Mouse (Mus musculus) midbrain, embryonic 12.5 days (tissue): ENCODE results near the gene Olfr135. TPM values are rescaled to one million over a fixed set of nuclear protein-coding genes. Genes with fewer than 3 reads are reported as not detected.

ENCODE experiments used
- ATAC-seq: fragments of 200-750 bp; cut with Nextera tagmentation; 2 replicates; pipeline ENCODE4 v1.8.0; 2017; ENCODE audit warnings: low read depth, moderate TSS enrichment, moderate library complexity; ENCODE audit not compliant: low FRiP score
- H3K27ac ChIP-seq: fragments of 300-500 bp; sonication (generic); replicated peaks from 2 replicates; pipeline ENCODE4 v1.5.1; 2016; ENCODE audit warnings: mild to moderate bottlenecking
- H3K27me3 ChIP-seq: fragments of 300-500 bp; sonication (generic); 2 replicates; pipeline ENCODE4 v1.6.1; 2016; ENCODE audit warnings: mild to moderate bottlenecking
- H3K36me3 ChIP-seq: fragments of 300-500 bp; sonication (generic); 2 replicates; pipeline ENCODE4 v1.6.1; 2016
- H3K4me1 ChIP-seq: fragments of 300-500 bp; sonication (generic); 2 replicates; pipeline ENCODE4 v1.6.1; 2016
- H3K4me2 ChIP-seq: fragments of 300-500 bp; sonication (generic); replicated peaks from 2 replicates; pipeline ENCODE4 v1.6.1; 2016; ENCODE audit warnings: mild to moderate bottlenecking, moderate library complexity
- H3K4me3 ChIP-seq: fragments of 300-500 bp; sonication (generic); 2 replicates; pipeline ENCODE4 v1.5.1; 2016; ENCODE audit warnings: mild to moderate bottlenecking
- H3K9ac ChIP-seq: fragments of 300-500 bp; sonication (generic); replicated peaks from 2 replicates; pipeline ENCODE4 v1.6.1; 2016; ENCODE audit warnings: mild to moderate bottlenecking, moderate library complexity
- H3K9me3 ChIP-seq: fragments of 300-500 bp; sonication (generic); 2 replicates; pipeline ENCODE4 v1.6.1; 2016; ENCODE audit warnings: mild to moderate bottlenecking
- WGBS: fragments of 180-500 bp; shearing (Covaris S2); methylation state at CpG from one replicate; pipeline ENCODE4 v1.1.7; 2016; 5-methylcytosine and 5-hydroxymethylcytosine counted together
- polyA plus RNA-seq: library from polyadenylated mRNA; unstranded; fragments of >200 nt; fragmentation: Nextera tagmentation; extraction: Ambion mirVana; gene quantifications from 2 replicates; pipeline ENCODE4 v1.2.1, GENCODE M21; 2016

Olfr135 gene
- not detected in 2 replicates for polyA plus RNA-seq

DNA sequence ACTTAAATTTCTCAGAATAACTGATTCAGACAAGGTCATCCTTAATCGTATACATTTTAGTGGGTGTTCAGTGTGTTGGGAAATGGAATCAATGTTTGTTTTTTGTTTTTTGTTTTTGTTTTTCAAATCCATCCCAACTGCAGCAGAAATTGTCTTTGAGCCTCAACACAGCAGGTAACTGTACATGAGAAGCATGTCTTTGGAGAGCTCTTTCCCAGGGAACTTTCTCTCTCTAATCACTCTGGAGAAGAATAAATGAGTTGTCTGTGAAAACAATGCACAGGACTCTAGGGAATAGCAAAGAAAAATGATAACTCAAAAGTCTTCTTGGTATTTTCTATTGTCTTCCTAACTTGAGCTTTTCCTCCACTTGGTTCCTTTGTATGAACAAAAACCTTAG is at the start of gene Olfr135:
Olfr135 (plus strand) TSS at position 301 of the 400 bp plus-strand sequence.
- H3K4me2 ChIP-seq = no peak within 1 kb of the TSS
- ATAC-seq = no peak
- no peak within 1 kb of the TSS for H3K27ac ChIP-seq
- H3K4me1 ChIP-seq = no peaks in the 10 kb centered on the region
- no peak within 1 kb of the TSS for H3K4me3 ChIP-seq
- no peak within 1 kb of the TSS for H3K9ac ChIP-seq
- H3K36me3 ChIP-seq = no peaks in the 10 kb centered on the region
- H3K27me3 ChIP-seq = no peaks in the 10 kb centered on the region
- H3K9me3 ChIP-seq = no peaks in the 10 kb centered on the region
- 95% methylated on average over 1 of the region's 1 CpGs for WGBS

DNA sequence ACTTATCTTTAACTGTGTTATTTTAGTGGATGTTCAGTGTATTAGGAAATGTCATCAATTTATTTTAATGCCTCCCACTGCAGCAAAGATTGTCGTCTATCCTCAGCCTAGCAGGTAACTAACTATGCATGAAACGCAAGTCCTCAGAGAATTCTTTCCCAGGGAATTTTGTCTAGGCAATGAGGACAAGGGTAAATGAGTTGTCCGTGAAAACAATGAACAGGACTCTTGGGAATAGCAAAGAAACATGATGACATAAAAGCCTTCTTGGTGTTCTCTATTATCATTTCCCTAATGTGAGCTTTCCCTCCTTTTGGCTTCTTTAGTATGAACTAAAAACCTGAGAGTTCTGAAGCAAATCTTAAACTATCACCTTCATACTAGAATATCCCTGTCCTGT is 33.0 kb upstream of the Olfr135 start, which contains the start of gene Olfr134:
Olfr134 (plus strand) TSS at position 301 of the 400 bp plus-strand sequence.
- Histone ChIP-seq H3K9ac (no peak within 1 kb of the TSS), H3K27ac (no peak within 1 kb of the TSS), H3K9me3 (no peaks in the 10 kb centered on the region), H3K4me3 (no peak within 1 kb of the TSS), H3K36me3 (no peaks in the 10 kb centered on the region), H3K4me2 (no peak within 1 kb of the TSS), H3K27me3 (no peaks in the 10 kb centered on the region), H3K4me1 (no peaks in the 10 kb centered on the region)
- no peak for ATAC-seq
- 73% methylated on average over 3 of the region's 3 CpGs for WGBS

Other genes starting within 250 kb of the Olfr135 start
- gene Olfr129, start 144.3 kb upstream of the Olfr135 start, polyA plus RNA-seq = not detected in 2 replicates
- gene Olfr130, start 140.4 kb upstream of the Olfr135 start, polyA plus RNA-seq = not detected in 2 replicates
- gene Olfr131, start 115.6 kb upstream of the Olfr135 start, polyA plus RNA-seq = not detected in 2 replicates
- gene Olfr132, start 69.8 kb upstream of the Olfr135 start, polyA plus RNA-seq = not detected in 2 replicates
- not detected in 2 replicates for gene Olfr133, start 59.1 kb upstream of the Olfr135 start, polyA plus RNA-seq
- not detected in 2 replicates for gene Olfr134, start 32.9 kb upstream of the Olfr135 start, polyA plus RNA-seq
- gene Olfr138, start 56.7 kb downstream of the Olfr135 start, polyA plus RNA-seq = not detected in 2 replicates
- gene Olfr137, start 103.2 kb downstream of the Olfr135 start, polyA plus RNA-seq = not detected in 2 replicates
- not detected in 2 replicates for gene Olfr136, start 125.5 kb downstream of the Olfr135 start, polyA plus RNA-seq
- not detected in 2 replicates for gene Esp36, start 215.8 kb downstream of the Olfr135 start, polyA plus RNA-seq